8 mouse cellular contexts compared by ENCODE assay signal in genomic region chr6:30047271-30048162, GRCm38 (mm10). TPM values are rescaled to one million over a fixed set of nuclear protein-coding genes. Genes with fewer than 3 reads are reported as not detected.
DNase-seq lines count a peak whose midpoint lies in the region; ATAC-seq and TF ChIP-seq lines count a peak whose summit lies in the region.

Gene Nrf1, plus strand, starts transcription at chr6:30047988.

- ATAC-seq in heart, embryonic 11.5 days (replicated peaks; ENCODE audit: insufficient number of reproducible peaks, low FRiP score, low TSS enrichment): peak; percentile 90
- peak; percentile 96 for ATAC-seq in kidney, embryonic 15.5 days (replicated peaks; ENCODE audit: low FRiP score)
- ATAC-seq in limb, embryonic 15.5 days (ENCODE audit: insufficient number of reproducible peaks, low FRiP score, low TSS enrichment, low read depth): peak; percentile 94
- peak; percentile 95 for ATAC-seq in midbrain, postnatal 0 days (ENCODE audit: low FRiP score)

- H3ac ChIP-seq in C2C12 (ENCODE audit: control insufficient read depth, insufficient read length, low read depth): peak within 1 kb of the TSS; percentile 86

- under 1% methylated on average over 61 of the region's 78 CpGs for WGBS in heart, embryonic 11.5 days (ENCODE audit: insufficient replicate concordance)
- WGBS in kidney, embryonic 15.5 days: under 1% methylated on average over 77 of the region's 78 CpGs
- WGBS in limb, embryonic 15.5 days: under 1% methylated on average over 67 of the region's 78 CpGs
- WGBS in midbrain, postnatal 0 days: under 1% methylated on average over 48 of the region's 78 CpGs

- H3K36me3 ChIP-seq in C2C12 (ENCODE audit: control insufficient read depth, insufficient read depth): no peaks in the 10 kb centered on the region
- peaks cover 21% of the 10 kb centered on the region for H3K36me3 ChIP-seq in erythroblast, embryonic 14.5 days (ENCODE audit: control insufficient read depth)
- no peaks in the 10 kb centered on the region for H3K36me3 ChIP-seq in heart, embryonic 11.5 days (ENCODE audit: control insufficient read depth, insufficient read depth, low read length)
- H3K36me3 ChIP-seq in kidney, embryonic 15.5 days: 0 out of 2 replicates have a peak, but pooled peaks cover under 1% of the 10 kb centered on the region
- no peaks in the 10 kb centered on the region for H3K36me3 ChIP-seq in limb, embryonic 15.5 days
- H3K36me3 ChIP-seq in midbrain, postnatal 0 days (ENCODE audit: insufficient read depth, low read length): no peaks in the 10 kb centered on the region

- no peak for TF ChIP-seq CTCF in C2C12 (IDR thresholded peaks at IDR 0.05; ENCODE audit: control insufficient read depth, insufficient read depth, insufficient read length)
- peak; percentile 64 for TF ChIP-seq CTCF in midbrain, postnatal 0 days (IDR thresholded peaks at IDR 0.05)

- peaks cover 45% of the 10 kb centered on the region for H3K79me2 ChIP-seq in C2C12 (ENCODE audit: control insufficient read depth, insufficient read depth)

- H3K9ac ChIP-seq in heart, embryonic 11.5 days (ENCODE audit: low read depth, low read length): peak within 1 kb of the TSS; percentile 100
- peak within 1 kb of the TSS; percentile 100 for H3K9ac ChIP-seq in kidney, embryonic 15.5 days
- H3K9ac ChIP-seq in limb, embryonic 15.5 days: peak within 1 kb of the TSS; percentile 100
- H3K9ac ChIP-seq in midbrain, postnatal 0 days (replicated peaks; ENCODE audit: low read length, poor library complexity, severe bottlenecking): peak within 1 kb of the TSS; percentile 100

- peaks cover 51% of the 10 kb centered on the region for H3K4me1 ChIP-seq in erythroblast, embryonic 14.5 days (ENCODE audit: control insufficient read depth)
- H3K4me1 ChIP-seq in heart, embryonic 11.5 days (ENCODE audit: control insufficient read depth, insufficient read depth, low read length): peaks cover 9% of the 10 kb centered on the region
- peaks cover 28% of the 10 kb centered on the region for H3K4me1 ChIP-seq in kidney, embryonic 15.5 days
- peaks cover 12% of the 10 kb centered on the region; the same call in 1 of the 2 replicates for H3K4me1 ChIP-seq in limb, embryonic 15.5 days
- peaks cover 12% of the 10 kb centered on the region for H3K4me1 ChIP-seq in midbrain, postnatal 0 days (ENCODE audit: insufficient read depth, low read length)

- H3K4me3 ChIP-seq in C2C12 (ENCODE audit: insufficient read depth, poor library complexity, severe bottlenecking): peak within 1 kb of the TSS; percentile 78
- peak within 1 kb of the TSS; percentile 88 for H3K4me3 ChIP-seq in erythroblast, embryonic 14.5 days (replicated peaks)
- H3K4me3 ChIP-seq in heart, embryonic 11.5 days (ENCODE audit: low read depth, low read length): peak within 1 kb of the TSS; percentile 99
- H3K4me3 ChIP-seq in kidney, embryonic 15.5 days (replicated peaks): peak within 1 kb of the TSS; percentile 100
- peak within 1 kb of the TSS; percentile 96 for H3K4me3 ChIP-seq in limb, embryonic 15.5 days
- H3K4me3 ChIP-seq in midbrain, postnatal 0 days (ENCODE audit: low read depth, low read length): peak within 1 kb of the TSS; percentile 98

- peak within 1 kb of the TSS; percentile 100 for H3K27ac ChIP-seq in heart, embryonic 11.5 days (ENCODE audit: low read depth, low read length)
- H3K27ac ChIP-seq in kidney, embryonic 15.5 days: peak within 1 kb of the TSS; percentile 100
- H3K27ac ChIP-seq in limb, embryonic 15.5 days: peak within 1 kb of the TSS; percentile 100
- H3K27ac ChIP-seq in midbrain, postnatal 0 days (ENCODE audit: low read depth, low read length): peak within 1 kb of the TSS; percentile 100

- peak within 1 kb of the TSS; percentile 85 for H3K4me2 ChIP-seq in heart, embryonic 11.5 days
- peak within 1 kb of the TSS; percentile 66 for H3K4me2 ChIP-seq in kidney, embryonic 15.5 days
- peak within 1 kb of the TSS; percentile 72 for H3K4me2 ChIP-seq in limb, embryonic 15.5 days
- peak within 1 kb of the TSS; percentile 82 for H3K4me2 ChIP-seq in midbrain, postnatal 0 days (ENCODE audit: low read depth, low read length, poor library complexity, severe bottlenecking)

- DNase-seq in brain, embryonic 18.5 days (ENCODE audit: low read depth, low spot score): peak; percentile 88
- DNase-seq in midbrain, postnatal 0 days (ENCODE audit: low spot score): peak; percentile 96
- DNase-seq in spleen, postnatal 10 days (ENCODE audit: low spot score in 2 of 2): peak; percentile 92 to 94

- H3K27me3 ChIP-seq in C2C12 (ENCODE audit: control insufficient read depth, insufficient read depth, insufficient read length): no peaks in the 10 kb centered on the region
- H3K27me3 ChIP-seq in erythroblast, embryonic 14.5 days (ENCODE audit: control insufficient read depth): no peaks in the 10 kb centered on the region
- no peaks in the 10 kb centered on the region for H3K27me3 ChIP-seq in heart, embryonic 11.5 days (ENCODE audit: control insufficient read depth, insufficient read depth, low read length)
- H3K27me3 ChIP-seq in kidney, embryonic 15.5 days: no peaks in the 10 kb centered on the region
- H3K27me3 ChIP-seq in limb, embryonic 15.5 days: no peaks in the 10 kb centered on the region
- no peaks in the 10 kb centered on the region for H3K27me3 ChIP-seq in midbrain, postnatal 0 days (ENCODE audit: insufficient read depth, low read length)

- no peaks in the 10 kb centered on the region for H3K9me3 ChIP-seq in erythroblast, embryonic 14.5 days (ENCODE audit: control insufficient read depth, low read length)
- no peaks in the 10 kb centered on the region for H3K9me3 ChIP-seq in heart, embryonic 11.5 days (replicated peaks; ENCODE audit: control insufficient read depth, low read length)
- H3K9me3 ChIP-seq in kidney, embryonic 15.5 days (replicated peaks): no peaks in the 10 kb centered on the region
- no peaks in the 10 kb centered on the region for H3K9me3 ChIP-seq in limb, embryonic 15.5 days
- no peaks in the 10 kb centered on the region for H3K9me3 ChIP-seq in midbrain, postnatal 0 days (ENCODE audit: low read length)

- H3K79me3 ChIP-seq in C2C12 (ENCODE audit: low read depth): peaks cover 40% of the 10 kb centered on the region

TF ChIP-seq in C2C12, 6 proteins besides CTCF, POLR2A, EP300 and RAD21:
- no peak for TF ChIP-seq MYOG (IDR thresholded peaks at IDR 0.05; ENCODE audit: control insufficient read depth, extremely low read depth, insufficient read length)
- TF ChIP-seq MAX (IDR thresholded peaks at IDR 0.05): peak; percentile 21

RNA-seq across cellular contexts. Expression of gene Nrf1, which starts in this region (rescaled TPM):
- polyA plus RNA-seq in C2C12 (2012; fragmentation: generic; extraction: Trizol): 33.7 TPM
- polyA plus RNA-seq in erythroblast, embryonic 14.5 days (2012): 2.8 and 2.9 TPM in 2 replicates
- polyA plus RNA-seq in heart, embryonic 11.5 days (2014; fragmentation: Nextera tagmentation; extraction: Ambion mirVana): 40.0 and 44.5 TPM in 2 replicates
- 57.3 and 63.0 TPM in 2 replicates for polyA plus RNA-seq in kidney, embryonic 15.5 days (2015; fragmentation: Nextera tagmentation; extraction: Ambion mirVana)
- 47.6 and 51.3 TPM in 2 replicates for polyA plus RNA-seq in limb, embryonic 15.5 days (2015; fragmentation: Nextera tagmentation; extraction: Ambion mirVana)
- 37.2 and 46.6 TPM in 2 replicates for total RNA-seq in midbrain, postnatal 0 days (2014; rRNA removed)
- polyA plus RNA-seq in midbrain, postnatal 0 days (2015; fragmentation: Nextera tagmentation; extraction: Ambion mirVana): 19.9 and 21.3 TPM in 2 replicates

Comparison
In these comparisons a context has a peak if more than half of its experiments do, and no peak if none do; other contexts are left out.
1. Peak in every context shown above with its lines: DNase-seq, ATAC-seq, H3K4me3 ChIP-seq and H3K27ac ChIP-seq.